Mouse (Mus musculus): ENCODE measurements around the gene Wnt3a. TPM values are rescaled to one million over a fixed set of nuclear protein-coding genes. Genes with fewer than 3 reads are reported as not detected.

The Wnt3a gene
- total and polyA plus RNA-seq, 2 experiments from 2014 or later: 0.16 TPM; not detected in 1

DNA sequence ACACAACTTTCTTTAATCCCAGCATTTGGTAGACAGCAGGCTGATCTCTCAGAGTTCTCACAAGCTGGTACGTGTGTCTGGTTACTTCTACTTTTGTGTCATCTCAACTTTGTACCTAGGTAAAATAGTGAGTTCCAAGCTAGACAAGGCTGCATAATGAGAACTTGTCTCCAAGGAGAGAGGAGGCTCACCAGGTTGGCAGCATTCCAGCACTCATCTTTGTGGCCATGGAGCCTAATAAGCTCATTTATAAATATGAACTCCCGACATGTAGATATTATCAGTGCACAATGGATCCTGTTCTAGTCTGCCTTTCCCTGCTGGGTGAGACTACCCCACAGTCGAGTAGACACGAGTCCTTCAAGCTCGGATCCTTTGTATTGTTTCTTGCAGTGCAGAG lies 81.0 kb downstream of the Wnt3a start:
- ATAC-seq (ENCODE audit: low FRiP score) (no peak), DNase-seq (ENCODE audit: low spot score) (no peak)
- WGBS: 68% methylated on average over 5 of the region's 5 CpGs
- H3K4me1 ChIP-seq (ENCODE audit: insufficient read depth, low read length): no peaks in the 10 kb centered on the region
- no peak overlapping the region for H3K27ac ChIP-seq (ENCODE audit: low read depth, low read length)
- no peak for TF ChIP-seq CTCF (IDR thresholded peaks at IDR 0.05)
- peak overlapping the region; percentile 92; the same call in 1 of the 2 replicates for H3K4me3 ChIP-seq (ENCODE audit: low read depth, low read length)
- no peak overlapping the region for H3K9ac ChIP-seq (replicated peaks; ENCODE audit: low read length, poor library complexity, severe bottlenecking)
- no peaks in the 10 kb centered on the region for H3K27me3 ChIP-seq (ENCODE audit: insufficient read depth, low read length)
- no peaks in the 10 kb centered on the region for H3K9me3 ChIP-seq (ENCODE audit: low read length)
- H3K4me2 ChIP-seq (ENCODE audit: low read depth, low read length, poor library complexity, severe bottlenecking): peak overlapping the region; percentile 88
- H3K36me3 ChIP-seq (ENCODE audit: insufficient read depth, low read length): peaks cover 30% of the 10 kb centered on the region

DNA sequence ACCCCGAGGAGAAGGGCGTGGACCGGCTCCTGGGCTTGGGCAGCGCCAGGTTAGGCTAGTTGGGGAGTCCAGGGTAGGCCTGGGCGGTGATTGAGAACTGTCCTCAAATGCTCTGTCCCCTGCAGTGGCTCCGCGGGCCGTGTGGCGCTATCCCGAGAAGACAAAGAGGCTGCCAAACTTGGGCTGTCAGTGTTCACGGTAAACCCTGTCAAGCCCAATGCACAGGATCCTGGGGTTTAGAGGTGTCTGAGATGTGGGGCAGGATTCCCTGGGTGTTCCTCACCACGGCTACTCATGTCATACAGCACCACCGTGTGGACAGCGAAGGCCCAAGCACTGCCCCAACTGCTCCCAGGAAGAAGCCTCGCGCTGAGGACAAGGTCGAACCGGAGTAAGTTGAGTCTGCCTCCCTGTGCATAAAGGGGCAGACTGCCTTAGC lies 81.5 kb downstream of the Wnt3a start:
- Histone ChIP-seq H3K4me3 (ENCODE audit: low read depth, low read length) (peak overlapping the region; percentile 92), H3K36me3 (ENCODE audit: insufficient read depth, low read length) (peaks cover 26% of the 10 kb centered on the region)
- ATAC-seq (ENCODE audit: low FRiP score): peak; percentile 61

DNA sequence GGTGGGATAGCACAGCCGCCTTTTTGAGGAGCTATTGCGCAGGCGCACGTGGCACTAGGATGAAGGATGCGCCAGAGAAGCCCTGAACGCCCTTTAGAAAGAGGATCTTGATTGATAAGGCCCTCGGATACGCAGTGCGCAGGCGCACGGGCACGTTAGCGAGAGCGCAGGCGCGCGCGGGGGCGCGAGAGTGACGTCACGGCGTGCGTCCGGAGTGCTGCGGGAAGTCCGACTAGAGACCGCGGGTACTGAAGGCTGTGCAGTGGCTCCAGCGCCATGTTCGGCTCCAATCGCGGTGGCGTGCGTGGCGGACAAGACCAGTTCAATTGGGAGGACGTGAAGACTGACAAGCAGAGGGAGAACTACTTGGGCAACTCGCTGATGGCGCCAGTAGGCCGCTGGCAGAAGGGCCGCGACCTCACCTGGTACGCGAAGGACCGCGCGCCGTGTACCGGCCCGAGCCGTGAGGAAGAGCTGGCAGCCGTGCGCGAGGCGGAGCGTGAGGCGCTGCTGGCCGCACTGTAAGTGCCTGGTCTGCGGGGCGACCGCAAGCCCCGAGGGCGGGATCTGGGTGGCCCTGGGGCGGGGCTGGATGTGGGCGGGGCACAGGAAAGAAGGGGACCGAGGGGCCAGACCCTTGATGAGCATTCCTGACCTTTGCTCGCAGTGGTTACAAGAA lies 82.3 kb downstream of the Wnt3a start, which contains the start of gene 2310033P09Rik:
Gene 2310033P09Rik (plus strand): TSS at position 169 of the 679 bp plus-strand sequence.
- Histone ChIP-seq H3K27ac (ENCODE audit: low read depth, low read length) (peak within 1 kb of the TSS; percentile 92), H3K9ac (replicated peaks; ENCODE audit: low read length, poor library complexity, severe bottlenecking) (peak within 1 kb of the TSS; percentile 91), H3K36me3 (ENCODE audit: insufficient read depth, low read length) (peaks cover 26% of the 10 kb centered on the region), H3K27me3 (ENCODE audit: insufficient read depth, low read length) (no peaks in the 10 kb centered on the region), H3K4me2 (ENCODE audit: low read depth, low read length, poor library complexity, severe bottlenecking) (peak within 1 kb of the TSS; percentile 88), H3K4me1 (ENCODE audit: insufficient read depth, low read length) (no peaks in the 10 kb centered on the region), H3K9me3 (ENCODE audit: low read length) (no peaks in the 10 kb centered on the region), H3K4me3 (ENCODE audit: low read depth, low read length) (peak within 1 kb of the TSS; percentile 92)
- under 1% methylated on average over 66 of the region's 67 CpGs for WGBS
- no peak for TF ChIP-seq CTCF (IDR thresholded peaks at IDR 0.05)
- DNase-seq (ENCODE audit: low spot score) (peak; percentile 97), ATAC-seq (ENCODE audit: low FRiP score) (peak; percentile 90)

More for the DNA sequence above, 81.5 kb downstream of the Wnt3a start:
- TF ChIP-seq CTCF (IDR thresholded peaks at IDR 0.05): peak; percentile 80
- Histone ChIP-seq H3K9ac (replicated peaks; ENCODE audit: low read length, poor library complexity, severe bottlenecking) (peak overlapping the region; percentile 91), H3K4me2 (ENCODE audit: low read depth, low read length, poor library complexity, severe bottlenecking) (peak overlapping the region; percentile 88), H3K4me1 (ENCODE audit: insufficient read depth, low read length) (no peaks in the 10 kb centered on the region), H3K9me3 (ENCODE audit: low read length) (no peaks in the 10 kb centered on the region), H3K27me3 (ENCODE audit: insufficient read depth, low read length) (no peaks in the 10 kb centered on the region), H3K27ac (ENCODE audit: low read depth, low read length) (peak overlapping the region; percentile 92; the same call in 1 of the 2 replicates)
- peak; percentile 81 for DNase-seq (ENCODE audit: low spot score)
- 9% methylated on average over 18 of the region's 18 CpGs for WGBS

DNA sequence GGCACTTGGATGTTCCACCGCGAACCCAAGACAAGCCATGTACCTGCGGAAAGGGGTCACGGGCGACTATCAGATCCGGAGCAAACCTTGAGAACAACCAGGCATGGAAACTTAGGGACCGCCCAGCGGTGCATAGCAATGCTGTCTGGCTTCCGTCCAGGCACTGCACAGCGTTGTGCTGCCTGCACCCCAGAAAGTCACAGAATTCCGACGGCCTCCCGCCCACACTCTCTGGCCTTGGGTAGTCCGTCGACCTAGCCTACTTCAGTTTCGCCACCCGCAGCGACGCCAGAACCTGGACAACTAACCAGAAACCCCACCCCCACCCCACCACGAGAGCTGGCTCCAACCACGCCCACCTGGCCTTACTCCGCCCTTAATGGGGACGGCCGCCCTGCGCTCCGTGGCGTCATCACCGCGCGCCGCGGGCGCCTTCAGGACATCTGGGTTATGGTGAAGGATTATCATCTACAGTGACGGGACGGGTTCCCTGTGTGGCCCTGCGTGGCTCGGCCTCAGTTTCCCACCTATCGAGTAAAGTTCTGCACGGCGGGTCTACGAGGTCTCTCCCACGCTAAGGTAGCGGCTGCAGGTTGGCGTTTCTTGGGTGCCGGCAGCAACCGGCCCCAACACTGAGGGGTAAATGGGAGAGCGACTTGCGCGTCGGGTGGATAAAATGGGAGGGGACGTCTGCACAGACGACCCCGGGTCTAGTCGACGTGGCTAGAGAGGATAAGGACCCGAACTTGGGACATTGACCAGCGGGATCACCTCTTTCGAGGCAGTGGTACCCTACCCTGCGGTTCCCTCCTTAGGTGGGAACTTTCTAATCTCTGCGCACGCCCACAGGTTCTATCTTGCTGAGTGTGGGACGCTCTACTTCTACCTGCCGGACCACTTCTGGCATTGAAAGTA lies 88.2 kb downstream of the Wnt3a start, which contains the start of gene Mrpl55:
Gene Mrpl55 (plus strand): TSS at position 406 of the 915 bp plus-strand sequence.
- H3K36me3 ChIP-seq (ENCODE audit: insufficient read depth, low read length): peaks cover 7% of the 10 kb centered on the region; the same call in 1 of the 2 replicates
- TF ChIP-seq CTCF (IDR thresholded peaks at IDR 0.05): no peak
- peak within 1 kb of the TSS; percentile 90 for H3K4me2 ChIP-seq (ENCODE audit: low read depth, low read length, poor library complexity, severe bottlenecking)
- DNase-seq (ENCODE audit: low spot score): peak; percentile 96
- no peaks in the 10 kb centered on the region for H3K27me3 ChIP-seq (ENCODE audit: insufficient read depth, low read length)
- H3K4me1 ChIP-seq (ENCODE audit: insufficient read depth, low read length): peaks cover 5% of the 10 kb centered on the region; the same call in 1 of the 2 replicates
- H3K9me3 ChIP-seq (ENCODE audit: low read length): no peaks in the 10 kb centered on the region
- WGBS: under 1% methylated on average over 62 of the region's 63 CpGs
- peak within 1 kb of the TSS; percentile 87 for H3K4me3 ChIP-seq (ENCODE audit: low read depth, low read length)
- peak; percentile 91 for ATAC-seq (ENCODE audit: low FRiP score)
- H3K9ac ChIP-seq (replicated peaks; ENCODE audit: low read length, poor library complexity, severe bottlenecking): peak within 1 kb of the TSS; percentile 78
- peak within 1 kb of the TSS; percentile 63 for H3K27ac ChIP-seq (ENCODE audit: low read depth, low read length)

DNA sequence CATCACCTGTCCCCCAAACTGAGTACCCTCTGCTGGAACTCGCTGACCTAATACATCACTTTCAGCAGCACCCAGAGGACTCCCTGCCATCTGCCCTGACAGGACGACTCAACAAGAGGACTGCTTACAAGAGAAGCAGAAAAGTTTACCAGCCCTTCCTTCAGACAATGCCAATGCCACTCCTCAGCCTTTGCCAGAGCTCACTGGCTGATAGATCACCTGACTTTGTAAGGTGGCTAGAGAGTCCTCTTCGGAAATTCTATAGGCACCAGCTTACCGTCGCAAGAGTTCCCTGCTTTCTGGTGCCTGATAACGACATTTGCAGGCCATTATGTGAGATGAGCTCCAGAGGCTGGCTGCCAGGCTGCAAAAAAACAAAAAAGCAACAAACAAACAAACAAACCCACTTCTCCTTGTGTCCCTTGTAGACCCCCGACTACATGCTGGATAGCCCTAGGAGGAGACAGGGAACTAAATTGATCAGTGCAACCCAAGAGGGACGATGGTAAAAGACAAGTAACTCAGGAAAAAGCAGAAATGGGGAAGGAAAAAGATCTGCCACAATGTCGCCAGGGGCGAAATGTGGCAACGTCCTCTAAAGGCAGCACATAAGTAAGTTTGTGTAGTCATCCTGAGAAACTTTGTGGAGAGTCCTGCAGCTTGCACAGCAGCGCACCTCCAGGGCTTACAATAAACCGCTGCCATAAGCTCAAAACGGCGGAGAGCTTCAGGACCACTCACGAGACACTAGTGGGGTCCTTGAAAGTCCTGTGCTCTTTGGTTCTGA lies 89.1 kb downstream of the Wnt3a start:
- peak overlapping the region; percentile 87 for H3K4me3 ChIP-seq (ENCODE audit: low read depth, low read length)
- H3K27ac ChIP-seq (ENCODE audit: low read depth, low read length): peak overlapping the region; percentile 63
- 36% methylated on average over 16 of the region's 16 CpGs for WGBS
- peak overlapping the region; percentile 78 for H3K9ac ChIP-seq (replicated peaks; ENCODE audit: low read length, poor library complexity, severe bottlenecking)
- H3K4me2 ChIP-seq (ENCODE audit: low read depth, low read length, poor library complexity, severe bottlenecking): peak overlapping the region; percentile 90
- ATAC-seq (ENCODE audit: low FRiP score) (peak; percentile 18; the same call in 1 of the 2 replicates), DNase-seq (ENCODE audit: low spot score) (no peak)
- H3K4me1 ChIP-seq (ENCODE audit: insufficient read depth, low read length): peaks cover 5% of the 10 kb centered on the region; the same call in 1 of the 2 replicates
- H3K36me3 ChIP-seq (ENCODE audit: insufficient read depth, low read length): peaks cover 6% of the 10 kb centered on the region; the same call in 1 of the 2 replicates
- TF ChIP-seq CTCF (IDR thresholded peaks at IDR 0.05): no peak
- no peaks in the 10 kb centered on the region for H3K27me3 ChIP-seq (ENCODE audit: insufficient read depth, low read length)
- H3K9me3 ChIP-seq (ENCODE audit: low read length): no peaks in the 10 kb centered on the region

Small RNA genes lying within 50 kb of the gene (microRNA-seq; reads per million reads assigned to microRNA genes)
- not detected for gene Gm24756 (ENCODE audit: borderline number of aligned reads)

Other genes with a start within 250 kb of the Wnt3a start
- 2.1 and 4.0 TPM in 2 replicates for gene Obscn, start 154.3 kb downstream of the Wnt3a start, total RNA-seq (2014; rRNA removed)
- 0.38 and 0.39 TPM in 2 replicates for gene Obscn, start 154.3 kb downstream of the Wnt3a start, polyA plus RNA-seq (2015; fragmentation: Nextera tagmentation; extraction: Ambion mirVana)
- gene Iba57, start 127.0 kb downstream of the Wnt3a start, total RNA-seq (2014; rRNA removed): 8.1 and 14.3 TPM in 2 replicates
- 9.2 and 10.4 TPM in 2 replicates for gene Iba57, start 127.0 kb downstream of the Wnt3a start, polyA plus RNA-seq (2015; fragmentation: Nextera tagmentation; extraction: Ambion mirVana)
- 0.38 and 0.99 TPM in 2 replicates for gene Gjc2, start 107.5 kb downstream of the Wnt3a start, total RNA-seq (2014; rRNA removed)
- 0.27 and 0.44 TPM in 2 replicates for gene Gjc2, start 107.5 kb downstream of the Wnt3a start, polyA plus RNA-seq (2015; fragmentation: Nextera tagmentation; extraction: Ambion mirVana)
- gene Guk1, start 98.5 kb downstream of the Wnt3a start, total RNA-seq (2014; rRNA removed): 125 and 141 TPM in 2 replicates
- gene Guk1, start 98.5 kb downstream of the Wnt3a start, polyA plus RNA-seq (2015; fragmentation: Nextera tagmentation; extraction: Ambion mirVana): 289 and 314 TPM in 2 replicates
- gene Mrpl55, start 88.3 kb downstream of the Wnt3a start, total RNA-seq (2014; rRNA removed): 65.0 and 80.6 TPM in 2 replicates
- 104 and 112 TPM in 2 replicates for gene Mrpl55, start 88.3 kb downstream of the Wnt3a start, polyA plus RNA-seq (2015; fragmentation: Nextera tagmentation; extraction: Ambion mirVana)
- gene 2310033P09Rik, start 82.4 kb downstream of the Wnt3a start, total RNA-seq (2014; rRNA removed): 7.0 and 7.3 TPM in 2 replicates
- 25.5 and 28.3 TPM in 2 replicates for gene 2310033P09Rik, start 82.4 kb downstream of the Wnt3a start, polyA plus RNA-seq (2015; fragmentation: Nextera tagmentation; extraction: Ambion mirVana)
- 372 and 409 TPM in 2 replicates for gene Arf1, start 62.5 kb downstream of the Wnt3a start, total RNA-seq (2014; rRNA removed)
- 626 and 656 TPM in 2 replicates for gene Arf1, start 62.5 kb downstream of the Wnt3a start, polyA plus RNA-seq (2015; fragmentation: Nextera tagmentation; extraction: Ambion mirVana)
- 4.2 and 5.6 TPM in 2 replicates for gene Wnt9a, start 16.2 kb upstream of the Wnt3a start, total RNA-seq (2014; rRNA removed)
- gene Wnt9a, start 16.2 kb upstream of the Wnt3a start, polyA plus RNA-seq (2015; fragmentation: Nextera tagmentation; extraction: Ambion mirVana): 2.3 and 2.9 TPM in 2 replicates
- gene Prss38, start 84.9 kb upstream of the Wnt3a start, total RNA-seq (2014; rRNA removed): not detected in 2 replicates
- gene Prss38, start 84.9 kb upstream of the Wnt3a start, polyA plus RNA-seq (2015; fragmentation: Nextera tagmentation; extraction: Ambion mirVana): 0.22 TPM in 1 of 2 replicates, not detected in the other
- 38.0 and 39.8 TPM in 2 replicates for gene Jmjd4, start 159.3 kb upstream of the Wnt3a start, total RNA-seq (2014; rRNA removed)
- gene Jmjd4, start 159.3 kb upstream of the Wnt3a start, polyA plus RNA-seq (2015; fragmentation: Nextera tagmentation; extraction: Ambion mirVana): 22.7 and 24.0 TPM in 2 replicates
- gene Snap47, start 160.4 kb upstream of the Wnt3a start, total RNA-seq (2014; rRNA removed): 465 and 467 TPM in 2 replicates
- 588 and 631 TPM in 2 replicates for gene Snap47, start 160.4 kb upstream of the Wnt3a start, polyA plus RNA-seq (2015; fragmentation: Nextera tagmentation; extraction: Ambion mirVana)
- gene Zfp867, start 181.7 kb upstream of the Wnt3a start, total RNA-seq (2014; rRNA removed): 7.6 and 11.2 TPM in 2 replicates
- 6.4 and 8.0 TPM in 2 replicates for gene Zfp867, start 181.7 kb upstream of the Wnt3a start, polyA plus RNA-seq (2015; fragmentation: Nextera tagmentation; extraction: Ambion mirVana)
- gene Zkscan17, start 236.0 kb upstream of the Wnt3a start, total RNA-seq (2014; rRNA removed): 20.2 and 30.4 TPM in 2 replicates
- 13.3 and 14.7 TPM in 2 replicates for gene Zkscan17, start 236.0 kb upstream of the Wnt3a start, polyA plus RNA-seq (2015; fragmentation: Nextera tagmentation; extraction: Ambion mirVana)